Mouse (Mus musculus) kidney, adult 11 months (tissue): Measurements from ENCODE around the gene Itk.

Experiments
- DNase-seq: peaks from one replicate; pipeline ENCODE4 v3.0.0; 2022

Itk gene

GRCm38 (mm10) chr11:46392890-46393289 lies 3.6 kb upstream of the Itk start:
- DNase-seq = no peak

- DNase-seq = no peak
Observed at GRCm38 (mm10) chr11:46390621-46391020, 1.3 kb upstream of the Itk start.

GRCm38 (mm10) chr11:46388438-46388837 lies 877 bp downstream of the Itk start:
- no peak for DNase-seq

GRCm38 (mm10) chr11:46387061-46387460 lies 2.3 kb downstream of the Itk start:
- no peak for DNase-seq

- no peak for DNase-seq
Observed at GRCm38 (mm10) chr11:46386556-46386955, 2.8 kb downstream of the Itk start.

- no peak for DNase-seq
Observed at GRCm38 (mm10) chr11:46384925-46385324, 4.4 kb downstream of the Itk start.

GRCm38 (mm10) chr11:46382466-46382865 lies 6.8 kb downstream of the Itk start:
- DNase-seq = no peak

- no peak for DNase-seq
Observed at GRCm38 (mm10) chr11:46380097-46380675, 9.1 kb downstream of the Itk start.

GRCm38 (mm10) chr11:46377819-46378782 lies 11.2 kb downstream of the Itk start:
- DNase-seq = no peak

- no peak for DNase-seq
Observed at GRCm38 (mm10) chr11:46377316-46377715, 12.0 kb downstream of the Itk start.

GRCm38 (mm10) chr11:46375015-46375414 lies 14.3 kb downstream of the Itk start:
- DNase-seq = no peak

- no peak for DNase-seq
Observed at GRCm38 (mm10) chr11:46373071-46374030, 16.0 kb downstream of the Itk start.

GRCm38 (mm10) chr11:46372331-46372953 lies 16.9 kb downstream of the Itk start:
- no peak for DNase-seq

- no peak for DNase-seq
Observed at GRCm38 (mm10) chr11:46371250-46371649, 18.1 kb downstream of the Itk start.

GRCm38 (mm10) chr11:46370457-46370856 lies 18.9 kb downstream of the Itk start:
- DNase-seq = no peak

- DNase-seq = no peak
Observed at GRCm38 (mm10) chr11:46366357-46366756, 23.0 kb downstream of the Itk start.

GRCm38 (mm10) chr11:46365744-46366143 lies 23.6 kb downstream of the Itk start:
- no peak for DNase-seq

- DNase-seq = no peak
Observed at GRCm38 (mm10) chr11:46363864-46364263, 25.5 kb downstream of the Itk start.

- DNase-seq = no peak
Observed at GRCm38 (mm10) chr11:46362061-46363022, 27.0 kb downstream of the Itk start.

GRCm38 (mm10) chr11:46360991-46361665 lies 28.2 kb downstream of the Itk start:
- DNase-seq = no peak

GRCm38 (mm10) chr11:46358369-46358768 lies 30.9 kb downstream of the Itk start:
- no peak for DNase-seq
